Mouse (Mus musculus) brain, embryonic 18.5 days (tissue): ENCODE data around the gene Hrh1.

ENCODE experiments used
- DNase-seq: peaks from one replicate; pipeline ENCODE4 v3.0.0-alpha.2; 2012; ENCODE audit warnings: low read depth, low spot score

Gene Hrh1

GRCm38 (mm10) chr6:114406634-114407033 lies 8.9 kb downstream of the Hrh1 start:
- no peak for DNase-seq

- DNase-seq, result no peak
Measured at GRCm38 (mm10) chr6:114407049-114407448, 9.3 kb downstream of the Hrh1 start.

- DNase-seq, result no peak
Measured at GRCm38 (mm10) chr6:114408278-114408677, 10.5 kb downstream of the Hrh1 start.

- no peak for DNase-seq
Measured at GRCm38 (mm10) chr6:114411913-114412312, 14.2 kb downstream of the Hrh1 start.

- DNase-seq, result no peak
Measured at GRCm38 (mm10) chr6:114414510-114414909, 16.8 kb downstream of the Hrh1 start.

- no peak for DNase-seq
Measured at GRCm38 (mm10) chr6:114418037-114418436, 20.3 kb downstream of the Hrh1 start.

- no peak for DNase-seq
Measured at GRCm38 (mm10) chr6:114421061-114421460, 23.3 kb downstream of the Hrh1 start.

- no peak for DNase-seq
Measured at GRCm38 (mm10) chr6:114423051-114423676, 25.4 kb downstream of the Hrh1 start.

- no peak for DNase-seq
Measured at GRCm38 (mm10) chr6:114425343-114425742, 27.6 kb downstream of the Hrh1 start.

- DNase-seq, result no peak
Measured at GRCm38 (mm10) chr6:114427641-114428040, 29.9 kb downstream of the Hrh1 start.

- DNase-seq, result no peak
Measured at GRCm38 (mm10) chr6:114428831-114429230, 31.1 kb downstream of the Hrh1 start.

GRCm38 (mm10) chr6:114432591-114432990 lies 34.9 kb downstream of the Hrh1 start:
- no peak for DNase-seq

- DNase-seq, result no peak
Measured at GRCm38 (mm10) chr6:114434524-114434923, 36.8 kb downstream of the Hrh1 start.

- DNase-seq, result no peak
Measured at GRCm38 (mm10) chr6:114440302-114440701, 42.6 kb downstream of the Hrh1 start.

- no peak for DNase-seq
Measured at GRCm38 (mm10) chr6:114440788-114441453, 43.2 kb downstream of the Hrh1 start.

- no peak for DNase-seq
Measured at GRCm38 (mm10) chr6:114444247-114444844, 46.6 kb downstream of the Hrh1 start.

- no peak for DNase-seq
Measured at GRCm38 (mm10) chr6:114444976-114445375, 47.2 kb downstream of the Hrh1 start.

- DNase-seq, result no peak
Measured at GRCm38 (mm10) chr6:114448888-114449287, 51.2 kb downstream of the Hrh1 start.

GRCm38 (mm10) chr6:114455267-114455666 lies 57.5 kb downstream of the Hrh1 start:
- DNase-seq, result no peak

- no peak for DNase-seq
Measured at GRCm38 (mm10) chr6:114456255-114457042, 58.7 kb downstream of the Hrh1 start.

- no peak for DNase-seq
Measured at GRCm38 (mm10) chr6:114457299-114457698, 59.6 kb downstream of the Hrh1 start.

- no peak for DNase-seq
Measured at GRCm38 (mm10) chr6:114458191-114458590, 60.5 kb downstream of the Hrh1 start.
